Mouse (Mus musculus): ENCODE measurements around the gene Neurl4.
A peak's percentile ranks its signal among the peaks of the same experiment; 100 is the strongest.

Gene Neurl4

GRCm38 (mm10) chr11:69881787-69882670 is 18.8 kb upstream of the Neurl4 start:
- DNase-seq (ENCODE audit: low read depth, low spot score), result no peak

GRCm38 (mm10) chr11:69883066-69883465 is 17.8 kb upstream of the Neurl4 start:
- no peak for DNase-seq (ENCODE audit: low read depth, low spot score)

- DNase-seq (ENCODE audit: low read depth, low spot score), result no peak
These were observed 17.2 kb upstream of the Neurl4 start for GRCm38 (mm10) chr11:69883527-69884151.

- no peak for DNase-seq (ENCODE audit: low read depth, low spot score)
These were observed 16.6 kb upstream of the Neurl4 start for GRCm38 (mm10) chr11:69884240-69884639.

GRCm38 (mm10) chr11:69884663-69885062 is 16.2 kb upstream of the Neurl4 start:
- DNase-seq (ENCODE audit: low read depth, low spot score), result no peak

- no peak for DNase-seq (ENCODE audit: low read depth, low spot score)
These were observed 13.8 kb upstream of the Neurl4 start for GRCm38 (mm10) chr11:69886907-69887635.

GRCm38 (mm10) chr11:69891482-69891881 is 9.4 kb upstream of the Neurl4 start:
- DNase-seq (ENCODE audit: low read depth, low spot score), result no peak

GRCm38 (mm10) chr11:69894671-69895070 is 6.2 kb upstream of the Neurl4 start:
- no peak for DNase-seq (ENCODE audit: low read depth, low spot score)

- DNase-seq (ENCODE audit: low read depth, low spot score), result no peak
These were observed 5.6 kb upstream of the Neurl4 start, which contains the start of gene Acap1 for GRCm38 (mm10) chr11:69895291-69895690. TSS of gene Acap1 (minus strand) at chr11:69895539.

GRCm38 (mm10) chr11:69899870-69900269 is 1.0 kb upstream of the Neurl4 start:
- DNase-seq (ENCODE audit: low read depth, low spot score), result no peak

GRCm38 (mm10) chr11:69901406-69901846 is 554 bp downstream of the Neurl4 start:
- peak; percentile 99 for DNase-seq (ENCODE audit: low read depth, low spot score)

GRCm38 (mm10) chr11:69901993-69902392 is 1.1 kb downstream of the Neurl4 start:
- no peak for DNase-seq (ENCODE audit: low read depth, low spot score)

- DNase-seq (ENCODE audit: low read depth, low spot score), result no peak
These were observed 2.1 kb downstream of the Neurl4 start for GRCm38 (mm10) chr11:69902972-69903371.

- DNase-seq (ENCODE audit: low read depth, low spot score), result no peak
These were observed 3.4 kb downstream of the Neurl4 start for GRCm38 (mm10) chr11:69904311-69904710.

GRCm38 (mm10) chr11:69908645-69909044 is 7.8 kb downstream of the Neurl4 start:
- DNase-seq (ENCODE audit: low read depth, low spot score), result no peak

- DNase-seq (ENCODE audit: low read depth, low spot score), result no peak
These were observed 8.3 kb downstream of the Neurl4 start for GRCm38 (mm10) chr11:69909174-69909573.

GRCm38 (mm10) chr11:69910177-69910576 is 9.3 kb downstream of the Neurl4 start:
- no peak for DNase-seq (ENCODE audit: low read depth, low spot score)

- DNase-seq (ENCODE audit: low read depth, low spot score), result no peak
These were observed 10.1 kb downstream of the Neurl4 start for GRCm38 (mm10) chr11:69910781-69911560.

GRCm38 (mm10) chr11:69911701-69912100 is 10.8 kb downstream of the Neurl4 start:
- no peak for DNase-seq (ENCODE audit: low read depth, low spot score)

- DNase-seq (ENCODE audit: low read depth, low spot score), result no peak
These were observed 12.1 kb downstream of the Neurl4 start for GRCm38 (mm10) chr11:69912716-69913530.

Measured in forelimb bud, embryonic 11.5 days (tissue).